Comparison of ENCODE assay signal across 9 mouse cellular contexts in genomic region chr11:18750911-18751841, GRCm38 (mm10).
A peak's percentile ranks its signal among the peaks of the same experiment; 100 is the strongest.
DNase-seq lines count a peak whose midpoint lies in the region; ATAC-seq and TF ChIP-seq lines count a peak whose summit lies in the region.
"Had no signal": no experiment of that assay in that cellular context is flagged by ENCODE, and none has a peak within 500 bp of the region (broad histone marks: within the 10 kb centered on the region; RNA-seq: fewer than 3 reads in every experiment).

No protein-coding gene starts in this region.

- H3K9ac ChIP-seq in embryonic facial prominence, embryonic 14.5 days (ENCODE audit: low read depth, low read length): 0 out of 2 replicates have a peak overlapping the region, but pooled peaks have one; percentile 22
- H3K9ac ChIP-seq in liver, embryonic 13.5 days: no peak overlapping the region

- H3K36me3 ChIP-seq in embryonic facial prominence, embryonic 14.5 days (ENCODE audit: control insufficient read depth, insufficient read depth, low read length): no peaks in the 10 kb centered on the region
- no peaks in the 10 kb centered on the region for H3K36me3 ChIP-seq in liver, embryonic 13.5 days

- ATAC-seq in embryonic facial prominence, embryonic 14.5 days (ENCODE audit: low read depth): peak; percentile 45; the same call in 1 of the 2 replicates
- ATAC-seq in liver, embryonic 13.5 days (ENCODE audit: low read depth): peak; percentile 42; the same call in 1 of the 2 replicates
- ATAC-seq in frontal cortex, adult (ENCODE audit: low TSS enrichment): no peak
- ATAC-seq: Patski had no signal

- H3K9me3 ChIP-seq in embryonic facial prominence, embryonic 14.5 days (ENCODE audit: control insufficient read depth, low read length): no peaks in the 10 kb centered on the region
- no peaks in the 10 kb centered on the region for H3K9me3 ChIP-seq in liver, embryonic 13.5 days (replicated peaks)

- no peak for DNase-seq in layer of hippocampus, adult 2 months (ENCODE audit: low spot score in 2 of 2)
- DNase-seq in layer of hippocampus, adult 11-12 months (ENCODE audit: low spot score): no peak
- DNase-seq in embryonic facial prominence, embryonic 14.5 days (ENCODE audit: low spot score): peak; percentile 40
- no peak for DNase-seq in liver, embryonic 13.5 days
- DNase-seq in retina, postnatal 1 day: peak; percentile 74
- no peak for DNase-seq in thymus, postnatal 14 days
- DNase-seq in gastrocnemius, postnatal 10 days: no peak

- 18% methylated on average over 20 of the region's 20 CpGs for WGBS in embryonic facial prominence, embryonic 14.5 days
- 43% methylated on average over 20 of the region's 20 CpGs for WGBS in liver, embryonic 13.5 days (ENCODE audit: insufficient replicate concordance)

- no peak overlapping the region for H3K27ac ChIP-seq in layer of hippocampus, adult 2 months
- H3K27ac ChIP-seq in embryonic facial prominence, embryonic 14.5 days (replicated peaks; ENCODE audit: low read depth, low read length): 0 out of 2 replicates have a peak overlapping the region, but pooled peaks have one; percentile 39
- H3K27ac ChIP-seq in liver, embryonic 13.5 days: no peak overlapping the region

- H3K4me3 ChIP-seq in layer of hippocampus, adult 2 months: peak overlapping the region; percentile 13
- H3K4me3 ChIP-seq in embryonic facial prominence, embryonic 14.5 days (ENCODE audit: low read depth, low read length): peak overlapping the region; percentile 22
- no peak overlapping the region for H3K4me3 ChIP-seq in liver, embryonic 13.5 days (replicated peaks)

- H3K4me1 ChIP-seq in embryonic facial prominence, embryonic 14.5 days (ENCODE audit: control insufficient read depth, insufficient read depth, low read length): peaks cover 26% of the 10 kb centered on the region; the same call in 1 of the 2 replicates
- peaks cover 44% of the 10 kb centered on the region for H3K4me1 ChIP-seq in liver, embryonic 13.5 days (replicated peaks)

- H3K4me2 ChIP-seq in embryonic facial prominence, embryonic 14.5 days (ENCODE audit: low read depth, low read length): peak overlapping the region; percentile 50
- H3K4me2 ChIP-seq in liver, embryonic 13.5 days: peak overlapping the region; percentile 21; the same call in 1 of the 2 replicates

- TF ChIP-seq CTCF in layer of hippocampus, adult 2 months (conservative IDR thresholded peaks at IDR 0.05): no peak

- H3K27me3 ChIP-seq in embryonic facial prominence, embryonic 14.5 days (replicated peaks; ENCODE audit: control insufficient read depth, insufficient read depth, low read length): peaks cover 7% of the 10 kb centered on the region
- no peaks in the 10 kb centered on the region for H3K27me3 ChIP-seq in liver, embryonic 13.5 days

Comparison
In these comparisons a context has a peak if more than half of its experiments do, and no peak if none do; other contexts are left out.
1. DNase-seq: peak in embryonic facial prominence, embryonic 14.5 days (single experiment) and retina, postnatal 1 day (single experiment); none in layer of hippocampus, adult 2 months (0 of 2), layer of hippocampus, adult 11-12 months (single experiment), liver, embryonic 13.5 days (single experiment), thymus, postnatal 14 days (single experiment) and gastrocnemius, postnatal 10 days (single experiment).